Mouse (Mus musculus) ovary, postnatal 14 days (tissue): ENCODE results near the gene Tekt1.

ENCODE experiments used
- DNase-seq: peaks from one replicate; pipeline ENCODE4 v3.0.0; 2022; ENCODE audit warnings: low spot score

The Tekt1 gene

GRCm38 (mm10) chr11:72362347-72362741 lies at the start of gene Tekt1:
Tekt1 (minus strand) TSS chr11:72362442.
- no peak for DNase-seq

DNA sequence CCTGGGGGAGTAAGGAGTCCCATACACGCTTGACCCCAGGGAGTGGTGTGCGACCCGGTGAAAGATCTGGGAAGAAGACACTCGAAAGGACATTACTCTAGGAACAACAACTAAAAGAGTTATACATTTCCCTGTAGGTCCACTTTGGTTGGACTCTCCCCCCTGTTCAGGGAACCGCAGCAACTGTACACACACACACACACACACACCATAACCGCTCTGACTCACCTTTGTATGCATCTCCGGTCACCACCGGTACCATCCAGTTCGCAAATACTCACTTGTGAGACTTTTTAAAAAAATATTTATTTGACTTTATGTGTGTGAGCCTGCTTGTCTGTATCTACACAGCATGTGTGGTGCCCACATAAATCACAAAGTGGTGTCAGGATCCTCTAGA lies 49.7 kb upstream of the Tekt1 start:
- no peak for DNase-seq

- peak; percentile 86 for DNase-seq
Observed at GRCm38 (mm10) chr11:72411093-72411921, 49.1 kb upstream of the Tekt1 start, which contains the start of gene Smtnl2. Smtnl2 (minus strand) TSS chr11:72411713.

- no peak for DNase-seq
Observed at GRCm38 (mm10) chr11:72410521-72411092, 48.4 kb upstream of the Tekt1 start.

DNA sequence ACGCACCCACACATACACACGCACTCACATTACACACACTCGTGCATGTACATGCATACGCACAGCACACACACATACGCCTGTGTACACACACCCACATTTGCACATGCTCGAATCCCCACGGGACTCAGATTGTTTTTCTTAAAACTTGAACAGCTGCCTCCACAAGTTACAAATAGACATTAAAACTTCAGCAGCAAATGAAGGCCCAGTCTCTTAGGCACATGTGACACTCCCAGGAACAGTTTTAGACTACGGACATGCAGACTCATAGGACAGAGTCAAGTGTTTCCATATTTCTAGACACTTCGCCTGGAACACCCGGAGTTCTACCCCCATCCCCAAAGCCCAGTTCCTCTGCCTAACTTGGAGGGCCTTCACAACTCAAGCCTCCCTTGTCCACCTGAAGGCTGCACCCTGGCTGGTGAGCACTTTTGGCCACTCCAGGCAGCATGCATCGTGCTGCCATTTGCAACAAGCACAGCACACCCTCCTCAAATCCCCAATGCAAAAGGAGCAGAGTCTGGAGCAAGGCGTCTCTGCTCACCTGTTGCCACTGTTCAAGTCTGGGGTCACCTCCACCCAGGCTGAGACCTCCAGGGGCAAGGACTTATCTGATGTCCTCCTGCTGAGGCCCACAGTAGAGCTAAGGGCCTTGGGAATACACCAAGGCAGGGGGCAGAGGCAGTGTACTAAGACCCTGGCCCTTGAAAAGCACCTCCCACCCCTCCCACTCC lies 47.6 kb upstream of the Tekt1 start:
- DNase-seq, result no peak

- DNase-seq, result no peak
Observed at GRCm38 (mm10) chr11:72408451-72409170, 46.4 kb upstream of the Tekt1 start.

- DNase-seq, result no peak
Observed at GRCm38 (mm10) chr11:72407574-72407973, 45.3 kb upstream of the Tekt1 start.

DNA sequence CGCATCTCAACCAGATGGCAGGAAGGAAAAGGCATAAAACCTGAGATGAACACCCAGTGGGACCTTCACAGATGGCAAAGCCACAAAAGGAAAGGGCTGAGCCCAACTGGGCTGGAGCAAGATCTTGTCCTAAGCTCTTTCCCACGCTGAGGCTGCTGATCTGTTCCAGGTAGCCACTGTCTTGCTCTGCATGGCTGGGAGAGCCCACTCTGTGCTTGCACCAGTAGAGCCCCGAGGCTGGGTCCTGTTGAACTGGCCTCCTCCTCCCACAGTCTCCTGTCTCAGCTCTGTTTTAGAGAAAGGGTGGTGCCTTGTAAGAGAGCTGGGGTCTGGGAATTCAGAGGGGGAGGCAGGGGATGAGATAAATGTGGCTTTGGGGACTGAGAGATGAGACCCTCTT lies 44.8 kb upstream of the Tekt1 start:
- DNase-seq, result no peak

- no peak for DNase-seq
Observed at GRCm38 (mm10) chr11:72406079-72406675, 43.9 kb upstream of the Tekt1 start.

- no peak for DNase-seq
Observed at GRCm38 (mm10) chr11:72405532-72405931, 43.3 kb upstream of the Tekt1 start.

- DNase-seq, result no peak
Observed at GRCm38 (mm10) chr11:72402969-72403368, 40.7 kb upstream of the Tekt1 start.

DNA sequence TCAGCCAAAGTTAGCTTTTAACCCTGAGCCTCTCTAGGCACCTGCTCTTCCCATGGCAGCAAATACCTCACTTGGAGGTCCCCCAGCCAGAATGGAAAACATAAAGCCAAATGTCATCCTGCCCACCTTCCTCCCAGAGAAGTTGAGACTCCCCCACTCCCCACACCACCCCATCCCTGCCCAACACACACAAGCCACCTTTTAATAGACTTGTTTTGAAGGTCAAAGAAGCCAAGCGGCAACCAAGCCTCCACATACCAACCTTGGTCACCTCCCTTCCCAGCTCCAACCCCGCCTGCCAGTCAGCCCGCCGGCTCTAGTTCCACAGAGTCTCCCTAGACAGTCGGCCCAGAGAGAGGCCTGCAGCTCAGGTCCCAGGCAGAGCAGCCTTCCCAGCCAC lies 39.8 kb upstream of the Tekt1 start:
- DNase-seq, result no peak

- DNase-seq, result no peak
Observed at GRCm38 (mm10) chr11:72401068-72401467, 38.8 kb upstream of the Tekt1 start.

GRCm38 (mm10) chr11:72397811-72398525 lies 35.7 kb upstream of the Tekt1 start:
- no peak for DNase-seq

GRCm38 (mm10) chr11:72397072-72397471 lies 34.8 kb upstream of the Tekt1 start:
- DNase-seq, result peak; percentile 60

- DNase-seq, result no peak
Observed at GRCm38 (mm10) chr11:72396621-72397020, 34.4 kb upstream of the Tekt1 start.

- DNase-seq, result no peak
Observed at GRCm38 (mm10) chr11:72395652-72396051, 33.4 kb upstream of the Tekt1 start.

GRCm38 (mm10) chr11:72394694-72395093 lies 32.5 kb upstream of the Tekt1 start:
- DNase-seq, result no peak

- DNase-seq, result no peak
Observed at GRCm38 (mm10) chr11:72393669-72394068, 31.4 kb upstream of the Tekt1 start.

DNA sequence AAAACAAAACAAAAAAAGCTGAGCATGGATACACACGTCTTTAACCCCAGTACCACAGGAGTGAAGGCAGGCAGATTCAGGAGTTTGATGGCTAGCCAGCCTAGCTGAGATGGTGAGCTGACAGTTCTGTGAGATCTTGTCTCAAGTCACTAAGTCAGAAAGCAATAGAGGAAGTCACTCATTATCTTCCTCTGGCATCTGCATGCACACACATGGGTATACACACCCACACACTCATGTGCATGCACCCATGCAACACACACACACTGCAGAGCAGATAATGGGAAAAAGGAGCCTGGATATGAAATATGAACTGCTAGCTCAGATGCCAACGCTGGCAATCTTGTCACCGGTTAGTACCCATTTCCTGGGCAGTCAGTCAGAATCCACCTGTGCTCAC lies 31.0 kb upstream of the Tekt1 start:
- DNase-seq, result no peak

- no peak for DNase-seq
Observed at GRCm38 (mm10) chr11:72391181-72391580, 28.9 kb upstream of the Tekt1 start.
